Mouse (Mus musculus) myocyte (in vitro differentiated cells): ENCODE results near the gene Tgif2.

Experiments used
- E2F4 ChIP-seq: IDR thresholded peaks from one replicate; pipeline ENCODE4 v1.6.1; 2011; ENCODE audit warnings: mild to moderate bottlenecking, control low read depth, moderate library complexity; ENCODE audit not compliant: insufficient read depth
- MYOG ChIP-seq, 3 experiments: IDR thresholded peaks; one replicate each; pipeline ENCODE4 v1.6.1; 2011; ENCODE audit warnings: control low read depth in 2 of 3, low read depth in 2 of 3, mild to moderate bottlenecking in 2 of 3; ENCODE audit not compliant: insufficient read length in 2 of 3, control insufficient read depth in 1 of 3, insufficient read depth in 1 of 3

DNA sequence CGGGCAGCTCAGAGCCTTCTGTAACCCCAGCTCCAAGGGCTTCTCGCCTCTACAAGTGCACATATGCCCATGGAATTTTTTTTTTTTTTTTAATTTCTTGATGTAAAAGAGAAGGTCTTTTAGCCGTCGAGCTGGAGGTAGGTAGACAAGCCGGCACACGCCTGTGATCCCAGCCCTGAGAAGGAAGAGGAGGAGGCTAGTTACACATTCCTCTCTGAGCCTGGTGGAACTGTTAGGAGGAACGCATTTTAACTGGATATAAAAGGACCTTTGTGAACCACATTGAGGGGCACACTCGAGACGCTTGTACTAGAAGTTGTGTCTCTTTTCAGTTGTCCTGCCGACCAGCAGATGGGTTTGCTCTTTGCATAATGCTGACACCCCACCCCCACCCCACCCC lies 4.9 kb downstream of the Tgif2 start:
- no peak for TF ChIP-seq E2F4
- TF ChIP-seq MYOG (IDR thresholded peaks at IDR 0.05; ENCODE audit: control insufficient read depth in 1 of 3, insufficient read depth in 1 of 3, insufficient read length in 2 of 3, low read depth in 2 of 3), result no peak
